Mouse (Mus musculus): Measurements from ENCODE around the gene Wwtr1. TPM values are rescaled to one million over a fixed set of nuclear protein-coding genes. Genes with fewer than 3 reads are reported as not detected.

The Wwtr1 gene
- total RNA-seq, 2 experiments from 2014 or later: 22.4 to 31.7 TPM

- Histone ChIP-seq H3K4me3 (no peak within 1 kb of the TSS), H3K27ac (no peak within 1 kb of the TSS)
- no peak for DNase-seq
- intact Hi-C loops (cut with DNase I): no loop called here
- no peak for TF ChIP-seq CTCF (IDR thresholded peaks at IDR 0.05)
Measured at GRCm38 (mm10) chr3:57425089-57425730, 150.5 kb downstream of the Wwtr1 start, which contains the start of gene Tm4sf4. Gene Tm4sf4 (plus strand): TSS chr3:57425314.

GRCm38 (mm10) chr3:57420660-57421059, 155.1 kb downstream of the Wwtr1 start:
- no peak overlapping the region for H3K27ac ChIP-seq
- no peak overlapping the region for H3K4me3 ChIP-seq
- intact Hi-C loops (cut with DNase I): no loop called here
- DNase-seq: no peak
- TF ChIP-seq CTCF (IDR thresholded peaks at IDR 0.05): no peak

GRCm38 (mm10) chr3:57420233-57420632, 155.5 kb downstream of the Wwtr1 start:
- no peak overlapping the region for H3K27ac ChIP-seq
- TF ChIP-seq CTCF (IDR thresholded peaks at IDR 0.05): no peak
- no peak for DNase-seq
- intact Hi-C loops (cut with DNase I): no loop called here
- no peak overlapping the region for H3K4me3 ChIP-seq

- no peak overlapping the region for H3K4me3 ChIP-seq
- intact Hi-C loops (cut with DNase I): no loop called here
- H3K27ac ChIP-seq: no peak overlapping the region
- DNase-seq: no peak
- no peak for TF ChIP-seq CTCF (IDR thresholded peaks at IDR 0.05)
Measured at GRCm38 (mm10) chr3:57411535-57411934, 164.2 kb downstream of the Wwtr1 start.

Small RNA genes lying within 50 kb of the gene (microRNA-seq; reads per million reads assigned to microRNA genes)
- not detected for gene Mir6377

Other genes starting within 250 kb of the Wwtr1 start
- not detected for gene Tm4sf4, start 150.6 kb downstream of the Wwtr1 start, total RNA-seq (2021)
- 10 to 100 TPM; 10.4 to 12.1 TPM for gene Commd2, start 75.8 kb upstream of the Wwtr1 start, total RNA-seq (2021)
- gene Ankub1, start 116.9 kb upstream of the Wwtr1 start, total RNA-seq (2021): not detected
- 10 to 100 TPM; 34.9 to 35.9 TPM for gene Rnf13, start 160.2 kb upstream of the Wwtr1 start, total RNA-seq (2021)